In the genomic region with DNA sequence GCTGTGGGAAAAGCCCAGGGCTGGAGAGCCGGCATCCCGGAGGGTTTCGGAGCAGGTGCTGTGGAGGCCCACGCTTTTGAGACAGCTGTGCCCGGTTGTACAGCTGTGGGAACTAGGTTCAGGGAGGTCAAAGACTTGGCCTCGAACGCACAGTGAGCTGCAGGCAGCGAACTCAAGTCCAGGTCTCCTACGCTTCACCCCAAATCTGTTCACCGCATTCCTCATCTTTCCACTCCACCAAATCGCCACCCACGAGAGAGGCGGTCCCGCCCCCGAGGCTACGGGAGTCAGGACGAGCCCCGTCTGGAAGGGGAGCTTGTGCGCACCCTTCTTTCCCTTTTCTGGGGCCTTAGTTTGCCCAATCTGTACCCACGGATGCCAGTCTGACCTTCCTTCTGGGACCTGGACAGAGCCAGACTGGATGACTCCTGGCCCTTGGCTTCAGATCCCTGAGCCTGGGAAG, we compare ENCODE assay signal across 8 mouse cellular contexts. TPM values are rescaled to one million over a fixed set of nuclear protein-coding genes. Genes with fewer than 3 reads are reported as not detected.
DNase-seq lines count a peak whose midpoint lies in the region; ATAC-seq and TF ChIP-seq lines count a peak whose summit lies in the region.

No protein-coding gene starts in this region.

- WGBS in heart, embryonic 12.5 days: under 1% methylated on average over 20 of the region's 20 CpGs
- WGBS in limb, embryonic 11.5 days: under 1% methylated on average over 20 of the region's 20 CpGs
- 1% methylated on average over 20 of the region's 20 CpGs for WGBS in midbrain, embryonic 10.5 days

- ATAC-seq in heart, embryonic 12.5 days (ENCODE audit: insufficient number of reproducible peaks, low FRiP score): peak; percentile 15
- ATAC-seq in limb, embryonic 11.5 days (ENCODE audit: insufficient number of reproducible peaks, low FRiP score, low TSS enrichment, low read depth): peak; percentile 29; the same call in 1 of the 2 replicates

- no peaks in the 10 kb centered on the region for H3K9me3 ChIP-seq in heart, embryonic 12.5 days (replicated peaks)
- H3K9me3 ChIP-seq in limb, embryonic 11.5 days (ENCODE audit: control insufficient read depth, low read length): no peaks in the 10 kb centered on the region
- no peaks in the 10 kb centered on the region for H3K9me3 ChIP-seq in midbrain, embryonic 10.5 days (replicated peaks)

- DNase-seq in heart, postnatal 36 days: no peak
- DNase-seq in CD4-positive, CD25-positive, alpha-beta regulatory T cell, adult 2 months (ENCODE audit: low read depth, low spot score): peak; percentile 49
- DNase-seq in gastrocnemius, postnatal 14 days: peak; percentile 63
- DNase-seq in limb, embryonic 11.5 days (ENCODE audit: low spot score): no peak
- DNase-seq in midbrain, embryonic 10.5 days (ENCODE audit: low spot score): no peak
- no peak for DNase-seq in yolk sac, embryonic 10.5 days (ENCODE audit: low spot score)

- no peak for TF ChIP-seq POLR2A in bone marrow macrophage, adult 2 months (IDR thresholded peaks at IDR 0.05; ENCODE audit: borderline replicate concordance, low read depth, low read length)

- H3K36me3 ChIP-seq in heart, embryonic 12.5 days: peaks cover 20% of the 10 kb centered on the region
- no peaks in the 10 kb centered on the region for H3K36me3 ChIP-seq in limb, embryonic 11.5 days (ENCODE audit: control insufficient read depth, insufficient read depth, low read length)
- peaks cover 19% of the 10 kb centered on the region for H3K36me3 ChIP-seq in midbrain, embryonic 10.5 days

- H3K27ac ChIP-seq in heart, embryonic 12.5 days (ENCODE audit: poor library complexity, severe bottlenecking): peak overlapping the region; percentile 85
- H3K27ac ChIP-seq in bone marrow macrophage, adult 2 months (ENCODE audit: insufficient read depth, low read depth, low read length): peak overlapping the region; percentile 87
- peak overlapping the region; percentile 65 for H3K27ac ChIP-seq in limb, embryonic 11.5 days (replicated peaks; ENCODE audit: low read depth, low read length)
- peak overlapping the region; percentile 88 for H3K27ac ChIP-seq in midbrain, embryonic 10.5 days (replicated peaks)

- TF ChIP-seq CTCF in bone marrow macrophage, adult 2 months (IDR thresholded peaks at IDR 0.05; ENCODE audit: low read depth, low read length): no peak

- no peaks in the 10 kb centered on the region for H3K27me3 ChIP-seq in heart, embryonic 12.5 days (replicated peaks)
- H3K27me3 ChIP-seq in limb, embryonic 11.5 days (ENCODE audit: control insufficient read depth, insufficient read depth, low read length): no peaks in the 10 kb centered on the region
- no peaks in the 10 kb centered on the region for H3K27me3 ChIP-seq in midbrain, embryonic 10.5 days (ENCODE audit: low read depth, poor library complexity, severe bottlenecking)

- H3K4me1 ChIP-seq in heart, embryonic 12.5 days (replicated peaks): peaks cover 15% of the 10 kb centered on the region
- peaks cover 17% of the 10 kb centered on the region for H3K4me1 ChIP-seq in bone marrow macrophage, adult 2 months (ENCODE audit: control insufficient read depth, insufficient read depth, low read length)
- peaks cover 5% of the 10 kb centered on the region for H3K4me1 ChIP-seq in limb, embryonic 11.5 days (ENCODE audit: control insufficient read depth, insufficient read depth, low read length)
- H3K4me1 ChIP-seq in midbrain, embryonic 10.5 days: peaks cover 25% of the 10 kb centered on the region

- H3K9ac ChIP-seq in heart, embryonic 12.5 days: peak overlapping the region; percentile 75
- H3K9ac ChIP-seq in limb, embryonic 11.5 days (ENCODE audit: low read length): peak overlapping the region; percentile 74

- peak overlapping the region; percentile 78 for H3K4me3 ChIP-seq in heart, embryonic 12.5 days
- peak overlapping the region; percentile 98 for H3K4me3 ChIP-seq in bone marrow macrophage, adult 2 months (ENCODE audit: insufficient read depth, low read length)
- H3K4me3 ChIP-seq in limb, embryonic 11.5 days (ENCODE audit: low read depth, low read length): peak overlapping the region; percentile 81
- H3K4me3 ChIP-seq in midbrain, embryonic 10.5 days: peak overlapping the region; percentile 82

- intact Hi-C loops in heart, postnatal 36 days (cut with DNase I): loop anchor here (2.0 kb wide), 2 partner anchors 43 to 65 kb away; partner anchors contain the start of gene Limk2
- intact Hi-C loops in gastrocnemius, postnatal 14 days (cut with DNase I; ENCODE audit: low total_unique reads): no loop called here

- peak overlapping the region; percentile 97 for H3K4me2 ChIP-seq in heart, embryonic 12.5 days
- peak overlapping the region; percentile 75 for H3K4me2 ChIP-seq in limb, embryonic 11.5 days (ENCODE audit: low read depth, severe bottlenecking)

RNA-seq across cellular contexts. Expression of gene Rnf185, which starts 0.4 kb away (rescaled TPM):
- polyA plus RNA-seq in heart, embryonic 12.5 days (2016; fragmentation: Nextera tagmentation; extraction: Ambion mirVana): 26.3 and 26.5 TPM in 2 replicates
- total RNA-seq in heart, postnatal 36 days (2021): 10 to 100 TPM; 18.6 to 20.3 TPM
- polyA plus RNA-seq in bone marrow macrophage, adult 2 months (2012; ENCODE audit: insufficient read depth, insufficient read length, missing spikeins): 22.3 and 24.3 TPM in 2 replicates
- 10 to 100 TPM; 16.5 to 17.2 TPM for total RNA-seq in gastrocnemius, postnatal 14 days (2021)
- polyA plus RNA-seq in limb, embryonic 11.5 days (2014; fragmentation: Nextera tagmentation; extraction: Ambion mirVana): 42.4 and 48.0 TPM in 2 replicates
- 46.5 and 52.5 TPM in 2 replicates for polyA plus RNA-seq in midbrain, embryonic 10.5 days (2016; fragmentation: Nextera tagmentation; extraction: Ambion mirVana)

RNA-seq across cellular contexts. Expression of gene Pla2g3, which starts 36.4 kb away (rescaled TPM):
- 0.26 and 0.30 TPM in 2 replicates for polyA plus RNA-seq in heart, embryonic 12.5 days (2016; fragmentation: Nextera tagmentation; extraction: Ambion mirVana)
- total RNA-seq in heart, postnatal 36 days (2021): not detected
- not detected in 2 replicates for polyA plus RNA-seq in bone marrow macrophage, adult 2 months (2012; ENCODE audit: insufficient read depth, insufficient read length, missing spikeins)
- under 1 TPM in 1 of 2 experiments, not detected in 1; 0.09 TPM for total RNA-seq in gastrocnemius, postnatal 14 days (2021)
- polyA plus RNA-seq in limb, embryonic 11.5 days (2014; fragmentation: Nextera tagmentation; extraction: Ambion mirVana): 0.75 and 0.76 TPM in 2 replicates
- polyA plus RNA-seq in midbrain, embryonic 10.5 days (2016; fragmentation: Nextera tagmentation; extraction: Ambion mirVana): 0.75 and 0.89 TPM in 2 replicates

RNA-seq across cellular contexts. Expression of gene Limk2, which starts 42.7 kb away (rescaled TPM):
- polyA plus RNA-seq in heart, embryonic 12.5 days (2016; fragmentation: Nextera tagmentation; extraction: Ambion mirVana): 73.2 and 74.6 TPM in 2 replicates
- total RNA-seq in heart, postnatal 36 days (2021): 10 to 100 TPM; 17.6 to 24.8 TPM
- polyA plus RNA-seq in bone marrow macrophage, adult 2 months (2012; ENCODE audit: insufficient read depth, insufficient read length, missing spikeins): 20.8 and 20.9 TPM in 2 replicates
- total RNA-seq in gastrocnemius, postnatal 14 days (2021): 10 to 100 TPM; 13.2 to 13.6 TPM
- 45.5 and 51.6 TPM in 2 replicates for polyA plus RNA-seq in limb, embryonic 11.5 days (2014; fragmentation: Nextera tagmentation; extraction: Ambion mirVana)
- 50.7 and 68.9 TPM in 2 replicates for polyA plus RNA-seq in midbrain, embryonic 10.5 days (2016; fragmentation: Nextera tagmentation; extraction: Ambion mirVana)

RNA-seq across cellular contexts. Expression of gene Inpp5j, which starts 52.9 kb away (rescaled TPM):
- 11.4 and 11.5 TPM in 2 replicates for polyA plus RNA-seq in heart, embryonic 12.5 days (2016; fragmentation: Nextera tagmentation; extraction: Ambion mirVana)
- total RNA-seq in heart, postnatal 36 days (2021): 10 to 100 TPM; 15.7 to 25.8 TPM
- polyA plus RNA-seq in bone marrow macrophage, adult 2 months (2012; ENCODE audit: insufficient read depth, insufficient read length, missing spikeins): 1.1 and 1.2 TPM in 2 replicates
- total RNA-seq in gastrocnemius, postnatal 14 days (2021): 1 to 10 TPM; 1.9 to 2.9 TPM
- polyA plus RNA-seq in limb, embryonic 11.5 days (2014; fragmentation: Nextera tagmentation; extraction: Ambion mirVana): 0.08 TPM in 1 of 2 replicates, not detected in the other
- polyA plus RNA-seq in midbrain, embryonic 10.5 days (2016; fragmentation: Nextera tagmentation; extraction: Ambion mirVana): 0.16 and 0.24 TPM in 2 replicates

Comparison
In these comparisons a context has a peak if more than half of its experiments do, and no peak if none do; other contexts are left out.
1. DNase-seq: peak in CD4-positive, CD25-positive, alpha-beta regulatory T cell, adult 2 months (single experiment) and gastrocnemius, postnatal 14 days (single experiment); none in heart, postnatal 36 days (0 of 2), limb, embryonic 11.5 days (single experiment), midbrain, embryonic 10.5 days (single experiment) and yolk sac, embryonic 10.5 days (single experiment).
2. Peak in every context shown above with its lines, with median percentiles within 50 percentile points of each other: H3K27ac ChIP-seq and H3K4me3 ChIP-seq.